Mouse (Mus musculus): ENCODE measurements around the gene Mrm1. TPM values are rescaled to one million over a fixed set of nuclear protein-coding genes. Genes with fewer than 3 reads are reported as not detected.

The Mrm1 gene
- polyA plus RNA-seq, 1 experiment from 2014 or later = 13.1 TPM

GRCm38 (mm10) chr11:84804373-84804772, 14.9 kb downstream of the Mrm1 start:
- WGBS = 93% methylated on average over 4 of the region's 4 CpGs
- H3K9ac ChIP-seq = no peak overlapping the region
- H3K4me3 ChIP-seq (replicated peaks) = no peak overlapping the region
- H3K4me1 ChIP-seq = no peaks in the 10 kb centered on the region
- H3K27me3 ChIP-seq = no peaks in the 10 kb centered on the region
- H3K9me3 ChIP-seq (replicated peaks) = no peaks in the 10 kb centered on the region
- no peak overlapping the region for H3K27ac ChIP-seq (replicated peaks)
- H3K36me3 ChIP-seq = no peaks in the 10 kb centered on the region
- no peak overlapping the region for H3K4me2 ChIP-seq (replicated peaks)
- ATAC-seq (ENCODE audit: insufficient number of reproducible peaks, low FRiP score, low TSS enrichment, low read depth) = no peak

GRCm38 (mm10) chr11:84797627-84798353, 21.5 kb downstream of the Mrm1 start:
- H3K9me3 ChIP-seq (replicated peaks) = no peaks in the 10 kb centered on the region
- H3K4me3 ChIP-seq (replicated peaks) = no peak overlapping the region
- H3K9ac ChIP-seq = no peak overlapping the region
- no peak for ATAC-seq (ENCODE audit: insufficient number of reproducible peaks, low FRiP score, low TSS enrichment, low read depth)
- H3K27me3 ChIP-seq = 0 out of 2 replicates have a peak, but pooled peaks cover 6% of the 10 kb centered on the region
- H3K27ac ChIP-seq (replicated peaks) = no peak overlapping the region
- no peak overlapping the region for H3K4me2 ChIP-seq (replicated peaks)
- H3K36me3 ChIP-seq = no peaks in the 10 kb centered on the region
- WGBS = 13% methylated on average over 21 of the region's 21 CpGs
- peaks cover 6% of the 10 kb centered on the region; the same call in 1 of the 2 replicates for H3K4me1 ChIP-seq

- no peak for ATAC-seq (ENCODE audit: insufficient number of reproducible peaks, low FRiP score, low TSS enrichment, low read depth)
- H3K9me3 ChIP-seq (replicated peaks) = no peaks in the 10 kb centered on the region
- no peak overlapping the region for H3K9ac ChIP-seq
- no peak overlapping the region for H3K4me3 ChIP-seq (replicated peaks)
- H3K27ac ChIP-seq (replicated peaks) = no peak overlapping the region
- H3K27me3 ChIP-seq = peaks cover 6% of the 10 kb centered on the region; the same call in 1 of the 2 replicates
- peaks cover 6% of the 10 kb centered on the region; the same call in 1 of the 2 replicates for H3K4me1 ChIP-seq
- WGBS = 32% methylated on average over 10 of the region's 10 CpGs
- no peak overlapping the region for H3K4me2 ChIP-seq (replicated peaks)
- H3K36me3 ChIP-seq = no peaks in the 10 kb centered on the region
Measured at GRCm38 (mm10) chr11:84797026-84797425, 22.3 kb downstream of the Mrm1 start.

GRCm38 (mm10) chr11:84794496-84795113, 24.7 kb downstream of the Mrm1 start:
- Histone ChIP-seq H3K4me3 (replicated peaks) (no peak overlapping the region), H3K9me3 (replicated peaks) (no peaks in the 10 kb centered on the region), H3K36me3 (no peaks in the 10 kb centered on the region), H3K27me3 (peaks cover 9% of the 10 kb centered on the region; the same call in 1 of the 2 replicates), H3K9ac (no peak overlapping the region), H3K27ac (replicated peaks) (no peak overlapping the region), H3K4me2 (replicated peaks) (peak overlapping the region; percentile 44), H3K4me1 (peaks cover 6% of the 10 kb centered on the region; the same call in 1 of the 2 replicates)
- WGBS = 12% methylated on average over 17 of the region's 17 CpGs
- ATAC-seq (ENCODE audit: insufficient number of reproducible peaks, low FRiP score, low TSS enrichment, low read depth) = peak; percentile 49; the same call in 1 of the 2 replicates

- Histone ChIP-seq H3K36me3 (no peaks in the 10 kb centered on the region), H3K4me1 (peaks cover 6% of the 10 kb centered on the region; the same call in 1 of the 2 replicates), H3K9me3 (replicated peaks) (no peaks in the 10 kb centered on the region), H3K4me3 (replicated peaks) (no peak overlapping the region), H3K27ac (replicated peaks) (no peak overlapping the region), H3K27me3 (peaks cover 12% of the 10 kb centered on the region; the same call in 1 of the 2 replicates), H3K9ac (no peak overlapping the region), H3K4me2 (replicated peaks) (no peak overlapping the region)
- ATAC-seq (ENCODE audit: insufficient number of reproducible peaks, low FRiP score, low TSS enrichment, low read depth) = no peak
Measured at GRCm38 (mm10) chr11:84793545-84793944, 25.8 kb downstream of the Mrm1 start.

- 29% methylated on average over 6 of the region's 6 CpGs for WGBS
- ATAC-seq (ENCODE audit: insufficient number of reproducible peaks, low FRiP score, low TSS enrichment, low read depth) = no peak
- no peak overlapping the region for H3K4me2 ChIP-seq (replicated peaks)
Measured at GRCm38 (mm10) chr11:84790383-84790782, 28.9 kb downstream of the Mrm1 start.

GRCm38 (mm10) chr11:84780143-84780870, 39.0 kb downstream of the Mrm1 start:
- no peak overlapping the region for H3K27ac ChIP-seq (replicated peaks)
- no peaks in the 10 kb centered on the region for H3K36me3 ChIP-seq
- H3K4me1 ChIP-seq = peaks cover 19% of the 10 kb centered on the region
- 0 out of 2 replicates have a peak overlapping the region, but pooled peaks have one; percentile 4 for H3K4me2 ChIP-seq (replicated peaks)
- no peaks in the 10 kb centered on the region for H3K9me3 ChIP-seq (replicated peaks)
- 6% methylated on average over 19 of the region's 19 CpGs for WGBS
- no peak overlapping the region for H3K4me3 ChIP-seq (replicated peaks)
- ATAC-seq (ENCODE audit: insufficient number of reproducible peaks, low FRiP score, low TSS enrichment, low read depth) = no peak
- H3K9ac ChIP-seq = no peak overlapping the region
- H3K27me3 ChIP-seq = peaks cover 40% of the 10 kb centered on the region

More at GRCm38 (mm10) chr11:84790383-84790782, 28.9 kb downstream of the Mrm1 start:
- Histone ChIP-seq H3K9ac (no peak overlapping the region), H3K27ac (replicated peaks) (no peak overlapping the region), H3K27me3 (peaks cover 15% of the 10 kb centered on the region; the same call in 1 of the 2 replicates), H3K4me3 (replicated peaks) (no peak overlapping the region), H3K36me3 (no peaks in the 10 kb centered on the region), H3K4me1 (peaks cover 6% of the 10 kb centered on the region; the same call in 1 of the 2 replicates), H3K9me3 (replicated peaks) (no peaks in the 10 kb centered on the region)

- Histone ChIP-seq H3K9me3 (replicated peaks) (no peaks in the 10 kb centered on the region), H3K4me1 (peaks cover 19% of the 10 kb centered on the region), H3K36me3 (no peaks in the 10 kb centered on the region), H3K4me3 (replicated peaks) (no peak overlapping the region), H3K4me2 (replicated peaks) (0 out of 2 replicates have a peak overlapping the region, but pooled peaks have one; percentile 12), H3K9ac (no peak overlapping the region), H3K27me3 (peaks cover 31% of the 10 kb centered on the region), H3K27ac (replicated peaks) (no peak overlapping the region)
- whole genome bisulfite sequencing = under 1% methylated on average over 4 of the region's 4 CpGs
- no peak; the same call in 1 of the 2 replicates for ATAC-seq (ENCODE audit: insufficient number of reproducible peaks, low FRiP score, low TSS enrichment, low read depth)
Measured at GRCm38 (mm10) chr11:84775560-84775959, 43.8 kb downstream of the Mrm1 start.

- no peak for ATAC-seq (ENCODE audit: insufficient number of reproducible peaks, low FRiP score, low TSS enrichment, low read depth)
- WGBS = 47% methylated on average over 13 of the region's 13 CpGs
Measured at GRCm38 (mm10) chr11:84774870-84775514, 44.3 kb downstream of the Mrm1 start.

GRCm38 (mm10) chr11:84767898-84768297, 51.4 kb downstream of the Mrm1 start:
- Histone ChIP-seq H3K4me2 (replicated peaks) (no peak overlapping the region), H3K4me1 (peaks cover 15% of the 10 kb centered on the region), H3K9me3 (replicated peaks) (no peaks in the 10 kb centered on the region), H3K27me3 (peaks cover 23% of the 10 kb centered on the region), H3K36me3 (no peaks in the 10 kb centered on the region), H3K27ac (replicated peaks) (no peak overlapping the region), H3K9ac (no peak overlapping the region), H3K4me3 (replicated peaks) (no peak overlapping the region)
- ATAC-seq (ENCODE audit: insufficient number of reproducible peaks, low FRiP score, low TSS enrichment, low read depth) = no peak
- 79% methylated on average over 6 of the region's 6 CpGs for WGBS

More at GRCm38 (mm10) chr11:84774870-84775514, 44.3 kb downstream of the Mrm1 start:
- H3K4me2 ChIP-seq (replicated peaks) = 0 out of 2 replicates have a peak overlapping the region, but pooled peaks have one; percentile 12
- H3K4me3 ChIP-seq (replicated peaks) = no peak overlapping the region
- H3K36me3 ChIP-seq = no peaks in the 10 kb centered on the region
- no peak overlapping the region for H3K9ac ChIP-seq
- H3K4me1 ChIP-seq = peaks cover 15% of the 10 kb centered on the region
- H3K27ac ChIP-seq (replicated peaks) = no peak overlapping the region
- H3K27me3 ChIP-seq = peaks cover 26% of the 10 kb centered on the region
- no peaks in the 10 kb centered on the region for H3K9me3 ChIP-seq (replicated peaks)

Data from embryonic facial prominence, embryonic 15.5 days (tissue).